Mouse (Mus musculus): ENCODE measurements around the gene Emd. TPM values are rescaled to one million over a fixed set of nuclear protein-coding genes. Genes with fewer than 3 reads are reported as not detected.

The Emd gene
- polyA plus RNA-seq, 1 experiment from 2014 or later, result 16.5 TPM

DNA sequence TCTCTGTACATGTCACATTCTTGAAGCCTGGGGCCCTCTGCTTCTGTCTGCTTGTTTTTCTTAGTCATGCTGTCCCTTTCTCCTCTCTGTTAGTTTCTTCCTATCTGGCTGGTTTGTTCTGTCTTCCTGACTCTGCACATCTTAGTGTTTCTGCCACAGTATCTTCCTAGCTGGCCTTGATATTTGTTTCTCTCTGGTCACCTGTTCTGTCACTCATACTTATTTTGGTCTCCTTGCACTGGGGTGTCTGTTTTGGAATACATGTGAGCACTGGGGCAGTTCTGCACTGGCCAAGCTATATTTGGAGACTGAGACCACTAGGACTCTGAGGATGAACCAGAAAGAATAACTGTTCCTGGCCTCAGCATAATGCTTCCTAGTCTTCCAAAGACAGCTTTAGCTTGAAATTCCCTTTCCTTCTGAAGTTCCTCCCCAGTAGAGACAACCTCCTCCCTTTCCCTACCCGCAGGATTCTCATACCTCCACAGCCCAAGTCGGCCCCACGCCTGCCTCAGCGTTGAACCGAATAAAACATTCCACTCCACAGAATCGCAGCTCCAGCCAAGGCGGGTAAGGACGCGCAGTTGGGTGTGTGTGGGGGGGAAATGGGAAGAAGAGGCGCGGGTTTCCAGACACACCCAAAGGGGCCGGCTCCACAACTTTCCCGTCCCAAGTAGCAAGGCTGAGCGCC, 26.7 kb downstream of the Emd start:
- ATAC-seq (ENCODE audit: low FRiP score, low read depth), result no peak
- Histone ChIP-seq H3K9ac (peak overlapping the region; percentile 69; the same call in 1 of the 2 replicates), H3K36me3 (no peaks in the 10 kb centered on the region), H3K27me3 (replicated peaks) (no peaks in the 10 kb centered on the region), H3K9me3 (no peaks in the 10 kb centered on the region), H3K4me2 (replicated peaks) (peak overlapping the region; percentile 70), H3K27ac (no peak overlapping the region), H3K4me1 (0 out of 2 replicates have a peak, but pooled peaks cover 7% of the 10 kb centered on the region), H3K4me3 (peak overlapping the region; percentile 57)
- 20% methylated on average over 14 of the region's 14 CpGs for WGBS

- H3K36me3 ChIP-seq, result no peaks in the 10 kb centered on the region
- peak within 1 kb of the TSS; percentile 70 for H3K4me2 ChIP-seq (replicated peaks)
- H3K4me3 ChIP-seq, result peak within 1 kb of the TSS; percentile 57
- ATAC-seq (ENCODE audit: low FRiP score, low read depth), result peak; percentile 51; the same call in 1 of the 2 replicates
- H3K27me3 ChIP-seq (replicated peaks), result no peaks in the 10 kb centered on the region
- peak within 1 kb of the TSS; percentile 69 for H3K9ac ChIP-seq
- no peaks in the 10 kb centered on the region for H3K9me3 ChIP-seq
- no peak within 1 kb of the TSS for H3K27ac ChIP-seq
- 0 out of 2 replicates have a peak, but pooled peaks cover 7% of the 10 kb centered on the region for H3K4me1 ChIP-seq
- 17% methylated on average over 16 of the region's 16 CpGs for WGBS
Observed at GRCm38 (mm10) chrX:74281732-74282394, 27.4 kb downstream of the Emd start, which contains the start of the genes Taz and Dnase1l1. TSS of gene Taz (plus strand) at chrX:74281912. TSS of gene Dnase1l1 (minus strand) at chrX:74282337.

DNA sequence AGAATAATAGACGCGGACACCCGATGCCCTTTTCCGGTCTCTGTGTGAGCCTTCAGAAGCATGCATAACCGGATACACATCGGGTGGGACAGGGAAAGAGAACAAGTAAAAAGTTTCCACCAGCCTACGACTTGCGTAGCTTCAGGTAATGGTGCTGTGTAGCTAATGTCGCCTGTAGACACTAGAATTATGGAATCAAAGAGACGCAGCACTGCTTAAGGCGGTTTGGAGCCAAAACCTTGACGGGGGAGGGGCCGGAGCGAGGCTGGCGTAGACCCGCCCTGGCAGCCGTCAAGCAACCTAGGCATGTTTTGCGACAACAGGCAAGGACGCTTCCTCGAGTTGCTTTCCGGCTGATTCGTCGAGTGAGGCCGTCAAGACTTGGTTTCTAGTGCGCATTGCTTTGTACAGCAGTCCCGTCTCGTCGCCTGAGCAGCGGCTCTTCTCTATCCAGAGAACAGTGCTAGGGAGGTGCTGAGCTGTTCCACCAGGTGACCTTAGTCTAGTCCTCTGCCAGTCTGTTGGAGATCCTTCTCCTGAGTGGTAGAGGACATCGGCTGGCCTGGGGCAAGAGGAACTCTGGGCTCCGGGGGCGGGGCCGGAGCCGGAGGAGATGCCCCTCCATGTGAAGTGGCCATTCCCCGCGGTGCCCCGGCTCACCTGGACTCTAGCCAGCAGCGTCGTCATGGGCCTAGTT, 28.1 kb downstream of the Emd start:
- 0 out of 2 replicates have a peak, but pooled peaks cover 7% of the 10 kb centered on the region for H3K4me1 ChIP-seq
- H3K27me3 ChIP-seq (replicated peaks), result no peaks in the 10 kb centered on the region
- peak overlapping the region; percentile 70 for H3K4me2 ChIP-seq (replicated peaks)
- ATAC-seq (ENCODE audit: low FRiP score, low read depth), result peak; percentile 85
- no peaks in the 10 kb centered on the region for H3K36me3 ChIP-seq
- H3K27ac ChIP-seq, result no peak overlapping the region
- H3K4me3 ChIP-seq, result peak overlapping the region; percentile 57
- no peaks in the 10 kb centered on the region for H3K9me3 ChIP-seq
- H3K9ac ChIP-seq, result peak overlapping the region; percentile 69
- 24% methylated on average over 39 of the region's 39 CpGs for WGBS

DNA sequence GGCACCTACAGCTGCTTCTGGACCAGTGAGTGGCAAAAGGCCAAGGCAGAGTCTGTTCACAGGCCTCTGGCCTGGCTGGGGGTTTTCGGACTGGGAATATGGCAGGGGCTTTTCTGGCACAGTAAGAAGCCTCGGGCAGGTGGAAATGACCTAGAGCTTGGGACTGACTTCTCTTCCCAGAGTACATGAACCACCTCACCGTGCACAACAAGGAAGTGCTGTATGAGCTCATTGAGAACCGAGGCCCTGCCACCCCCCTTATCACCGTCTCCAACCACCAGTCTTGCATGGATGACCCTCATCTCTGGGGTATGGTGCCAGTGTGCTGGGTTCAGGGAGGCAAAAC, 28.6 kb downstream of the Emd start:
- Histone ChIP-seq H3K9ac (peak overlapping the region; percentile 69), H3K27me3 (replicated peaks) (no peaks in the 10 kb centered on the region), H3K9me3 (no peaks in the 10 kb centered on the region), H3K27ac (no peak overlapping the region), H3K36me3 (no peaks in the 10 kb centered on the region), H3K4me3 (peak overlapping the region; percentile 57), H3K4me2 (replicated peaks) (peak overlapping the region; percentile 70), H3K4me1 (0 out of 2 replicates have a peak, but pooled peaks cover 7% of the 10 kb centered on the region)
- no peak; the same call in 1 of the 2 replicates for ATAC-seq (ENCODE audit: low FRiP score, low read depth)
- WGBS, result 43% methylated on average over 5 of the region's 5 CpGs

DNA sequence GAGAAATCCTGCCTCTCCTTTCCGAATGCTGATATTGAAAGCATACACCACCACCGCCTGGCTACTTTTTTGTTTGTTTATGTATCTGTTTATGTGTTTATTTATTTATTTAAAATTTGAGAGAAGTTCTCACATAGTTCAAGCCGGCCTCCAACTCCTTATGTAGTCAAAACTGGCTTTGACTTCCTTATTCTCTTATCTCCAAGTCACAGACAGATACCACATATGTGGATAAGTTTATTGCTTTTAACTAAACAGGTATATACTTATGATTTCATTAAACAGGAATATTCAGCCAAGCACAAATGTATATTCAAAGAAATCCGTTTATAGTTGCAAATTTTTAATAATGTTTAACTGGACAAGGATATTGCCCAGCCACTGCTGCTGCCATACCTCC, 38.9 kb downstream of the Emd start:
- Histone ChIP-seq H3K4me2 (replicated peaks) (no peak overlapping the region), H3K4me1 (no peaks in the 10 kb centered on the region), H3K9me3 (no peaks in the 10 kb centered on the region), H3K27me3 (replicated peaks) (no peaks in the 10 kb centered on the region), H3K9ac (no peak overlapping the region), H3K36me3 (peaks cover 8% of the 10 kb centered on the region; the same call in 1 of the 2 replicates), H3K4me3 (no peak overlapping the region), H3K27ac (no peak overlapping the region)
- WGBS, result 77% methylated on average over 4 of the region's 4 CpGs
- ATAC-seq (ENCODE audit: low FRiP score, low read depth), result no peak

DNA sequence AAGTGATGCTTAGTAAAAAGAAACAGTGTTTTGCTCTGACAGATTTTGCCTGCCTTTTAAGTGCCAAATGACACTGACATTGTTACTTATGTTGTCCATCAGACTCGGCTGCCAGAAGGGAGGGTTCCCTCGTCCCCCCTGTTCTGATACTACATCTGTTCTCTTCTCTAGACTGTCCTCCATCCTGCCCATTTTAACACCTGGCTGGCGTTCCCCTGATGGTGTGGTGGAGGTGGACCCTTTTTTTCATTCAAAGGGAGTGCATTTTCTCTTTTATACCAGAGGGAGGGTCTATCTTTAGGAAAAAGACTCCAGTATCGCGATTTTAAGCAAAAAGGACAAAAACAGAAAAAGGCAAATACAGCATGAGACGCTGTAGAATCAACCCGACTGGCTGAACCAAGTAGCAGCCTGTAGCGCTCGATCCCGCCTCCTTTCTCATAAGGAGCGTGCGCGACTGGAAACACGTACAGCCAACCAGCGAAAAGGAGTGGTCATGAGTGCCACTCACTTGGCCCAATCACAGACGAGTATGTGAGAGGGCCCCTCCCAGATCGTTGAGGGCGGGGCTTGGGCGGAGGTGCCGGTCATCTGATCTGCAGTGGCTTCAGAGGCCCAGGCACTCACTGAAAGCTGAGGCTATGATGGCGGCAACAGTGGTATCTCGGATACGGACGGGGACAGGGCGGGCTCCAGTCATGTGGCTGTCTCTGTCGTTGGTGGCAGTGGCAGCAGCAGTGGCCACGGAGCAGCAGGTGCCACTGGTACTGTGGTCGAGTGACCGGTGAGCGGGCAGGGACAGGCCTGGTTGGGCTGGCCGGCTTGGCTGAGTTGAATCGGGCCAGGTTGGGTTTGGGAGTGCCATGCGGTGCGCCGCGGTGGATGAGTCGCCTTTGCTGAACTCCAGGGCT, 42.3 kb downstream of the Emd start, which contains the start of gene Atp6ap1:
Gene Atp6ap1 (plus strand): TSS at position 560 of the 911 bp plus-strand sequence.
- ATAC-seq (ENCODE audit: low FRiP score, low read depth), result peak; percentile 97
- Histone ChIP-seq H3K4me1 (no peaks in the 10 kb centered on the region), H3K9ac (peak within 1 kb of the TSS; percentile 75), H3K27me3 (replicated peaks) (no peaks in the 10 kb centered on the region), H3K27ac (no peak within 1 kb of the TSS), H3K4me2 (replicated peaks) (peak within 1 kb of the TSS; percentile 67), H3K4me3 (peak within 1 kb of the TSS; percentile 63), H3K36me3 (peaks cover 18% of the 10 kb centered on the region), H3K9me3 (no peaks in the 10 kb centered on the region)
- WGBS, result 18% methylated on average over 37 of the region's 37 CpGs

GRCm38 (mm10) chrX:74298348-74298747, 43.9 kb downstream of the Emd start:
- Histone ChIP-seq H3K27ac (no peak overlapping the region), H3K36me3 (peaks cover 24% of the 10 kb centered on the region), H3K27me3 (replicated peaks) (no peaks in the 10 kb centered on the region), H3K4me2 (replicated peaks) (no peak overlapping the region), H3K4me1 (no peaks in the 10 kb centered on the region), H3K9ac (no peak overlapping the region), H3K9me3 (no peaks in the 10 kb centered on the region), H3K4me3 (no peak overlapping the region)
- WGBS, result 100% methylated on average over 1 of the region's 1 CpGs
- ATAC-seq (ENCODE audit: low FRiP score, low read depth), result no peak

DNA sequence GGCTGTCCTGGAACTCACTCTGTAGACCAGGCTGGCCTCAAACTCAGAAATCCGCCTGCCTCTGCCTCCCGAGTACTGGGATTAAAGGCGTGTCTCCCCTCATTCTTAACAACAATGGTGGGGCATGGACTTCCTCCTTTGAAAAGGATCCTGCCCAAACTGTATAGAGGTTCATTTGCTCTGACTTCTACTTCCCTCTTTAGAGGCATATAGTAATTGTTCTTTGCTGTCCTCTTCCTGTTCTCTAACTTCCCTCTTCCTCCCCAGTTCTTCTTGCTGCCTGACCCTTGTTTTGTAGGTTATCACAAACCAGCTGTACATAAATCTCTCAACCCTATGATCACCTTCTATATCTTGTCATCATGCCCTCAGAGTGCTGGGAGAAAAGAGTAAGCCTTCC, 45.2 kb downstream of the Emd start:
- peaks cover 29% of the 10 kb centered on the region for H3K36me3 ChIP-seq
- H3K4me3 ChIP-seq, result no peak overlapping the region
- H3K27me3 ChIP-seq (replicated peaks), result no peaks in the 10 kb centered on the region
- no peak overlapping the region for H3K27ac ChIP-seq
- ATAC-seq (ENCODE audit: low FRiP score, low read depth), result no peak
- 85% methylated on average over 3 of the region's 3 CpGs for WGBS
- no peaks in the 10 kb centered on the region for H3K4me1 ChIP-seq
- no peak overlapping the region for H3K9ac ChIP-seq
- H3K4me2 ChIP-seq (replicated peaks), result no peak overlapping the region
- H3K9me3 ChIP-seq, result no peaks in the 10 kb centered on the region

- Histone ChIP-seq H3K36me3 (peaks cover 47% of the 10 kb centered on the region), H3K4me2 (replicated peaks) (peak within 1 kb of the TSS; percentile 75), H3K27ac (peak within 1 kb of the TSS; percentile 64), H3K9ac (peak within 1 kb of the TSS; percentile 73), H3K27me3 (replicated peaks) (no peaks in the 10 kb centered on the region), H3K4me3 (peak within 1 kb of the TSS; percentile 58), H3K4me1 (peaks cover 8% of the 10 kb centered on the region), H3K9me3 (no peaks in the 10 kb centered on the region)
- 15% methylated on average over 41 of the region's 41 CpGs for whole genome bisulfite sequencing
- ATAC-seq (ENCODE audit: low FRiP score, low read depth), result peak; percentile 82
Observed at GRCm38 (mm10) chrX:74304867-74305700, 50.6 kb downstream of the Emd start, which contains the start of gene Gdi1. TSS of gene Gdi1 (plus strand) at chrX:74304998.

All from neural tube, embryonic 12.5 days (tissue).